Mouse (Mus musculus) limb, embryonic 11.5 days (tissue): ENCODE data around the gene C130073F10Rik. TPM values are rescaled to one million over a fixed set of nuclear protein-coding genes. Genes with fewer than 3 reads are reported as not detected.
A peak's percentile ranks its signal among the peaks of the same experiment; 100 is the strongest.
"Not testable (repeated sequence)": the region's sequence is repeated elsewhere in the genome, so short reads cannot be mapped to it uniquely, and the experiment has no call there.

Experiments
- ATAC-seq: fragments of 200-750 bp; cut with Nextera tagmentation; 2 replicates; pipeline ENCODE4 v1.8.0; 2017; ENCODE audit warnings: low read depth; ENCODE audit not compliant: insufficient number of reproducible peaks, low FRiP score, low TSS enrichment
- DNase-seq: peaks from one replicate; pipeline ENCODE4 v3.0.0-alpha.2; 2015; ENCODE audit warnings: low spot score
- H3K27ac ChIP-seq: fragments of 300-500 bp; sonication (generic); replicated peaks from 2 replicates; pipeline ENCODE4 v1.5.1; 2014; ENCODE audit warnings: low read depth, mild to moderate bottlenecking, low read length
- H3K27me3 ChIP-seq: fragments of 300-500 bp; sonication (generic); 2 replicates; pipeline ENCODE4 v1.6.1; 2014; ENCODE audit warnings: mild to moderate bottlenecking, low read length, mixed read lengths; ENCODE audit not compliant: control insufficient read depth, insufficient read depth
- H3K36me3 ChIP-seq: fragments of 300-500 bp; sonication (generic); 2 replicates; pipeline ENCODE4 v1.6.1; 2014; ENCODE audit warnings: mild to moderate bottlenecking, low read length, moderate library complexity, mixed read lengths; ENCODE audit not compliant: control insufficient read depth, insufficient read depth
- H3K4me1 ChIP-seq: fragments of 300-500 bp; sonication (generic); 2 replicates; pipeline ENCODE4 v1.6.1; 2014; ENCODE audit warnings: low read length, mixed read lengths; ENCODE audit not compliant: control insufficient read depth, insufficient read depth
- H3K4me2 ChIP-seq: fragments of 300-500 bp; sonication (generic); 2 replicates; pipeline ENCODE4 v1.6.1; 2014; ENCODE audit warnings: low read depth, mild to moderate bottlenecking, moderate library complexity; ENCODE audit not compliant: severe bottlenecking
- H3K4me3 ChIP-seq: fragments of 300-500 bp; sonication (generic); 2 replicates; pipeline ENCODE4 v1.5.1; 2014; ENCODE audit warnings: low read depth, low read length
- H3K9ac ChIP-seq: fragments of 300-500 bp; sonication (generic); 2 replicates; pipeline ENCODE4 v1.6.1; 2014; ENCODE audit warnings: mild to moderate bottlenecking, low read length
- H3K9me3 ChIP-seq: fragments of 300-500 bp; sonication (generic); 2 replicates; pipeline ENCODE4 v1.6.1; 2016; ENCODE audit warnings: low read length; ENCODE audit not compliant: control insufficient read depth
- WGBS: fragments of 180-500 bp; shearing (Covaris S2); extraction: QIAGEN DNeasy Blood & Tissue Kit; methylation state at CpG from one replicate; pipeline ENCODE4 v1.1.7; 2014; 5-methylcytosine and 5-hydroxymethylcytosine counted together
- polyA plus RNA-seq: library from polyadenylated mRNA; unstranded; fragments of >200 nt; fragmentation: Nextera tagmentation; extraction: Ambion mirVana; gene quantifications from 2 replicates; pipeline ENCODE4 v1.2.1, GENCODE M21; 2014

C130073F10Rik gene
- polyA plus RNA-seq, 1 experiment from 2014 or later, result not detected

GRCm38 (mm10) chr4:101860873-101861272 is 32.7 kb downstream of the C130073F10Rik start:
- ATAC-seq (peak; percentile 77; the same call in 1 of the 2 replicates), DNase-seq (peak; percentile 23)
- Histone ChIP-seq H3K36me3 (no peaks in the 10 kb centered on the region), H3K4me1 (no peaks in the 10 kb centered on the region), H3K9ac (no peak overlapping the region), H3K4me2 (no peak overlapping the region), H3K9me3 (no peaks in the 10 kb centered on the region), H3K27me3 (no peaks in the 10 kb centered on the region), H3K4me3 (no peak overlapping the region), H3K27ac (no peak overlapping the region)
- 45% methylated on average over 6 of the region's 6 CpGs for WGBS

- ATAC-seq (no peak), DNase-seq (no peak)
- Histone ChIP-seq H3K9me3 (peaks cover 3% of the 10 kb centered on the region; the same call in 1 of the 2 replicates), H3K36me3 (no peaks in the 10 kb centered on the region), H3K4me3 (no peak overlapping the region), H3K27ac (no peak overlapping the region), H3K4me2 (no peak overlapping the region), H3K9ac (no peak overlapping the region), H3K4me1 (no peaks in the 10 kb centered on the region), H3K27me3 (no peaks in the 10 kb centered on the region)
- WGBS, result 74% methylated on average over 2 of the region's 2 CpGs
These were observed 42.7 kb downstream of the C130073F10Rik start for GRCm38 (mm10) chr4:101850908-101851307.

GRCm38 (mm10) chr4:101843923-101844322 is 49.7 kb downstream of the C130073F10Rik start, which contains the start of gene B020004J07Rik:
B020004J07Rik (minus strand) TSS chr4:101844023.
- WGBS, result 95% methylated on average over 4 of the region's 4 CpGs

More at GRCm38 (mm10) chr4:101843923-101844322, 49.7 kb downstream of the C130073F10Rik start, which contains the start of gene B020004J07Rik:
- H3K27me3 ChIP-seq, H3K4me1 ChIP-seq, ATAC-seq, H3K9ac ChIP-seq, H3K9me3 ChIP-seq, H3K4me2 ChIP-seq, H3K4me3 ChIP-seq, DNase-seq, H3K27ac ChIP-seq, H3K36me3 ChIP-seq: not testable (repeated sequence)

Other genes starting within 250 kb of the C130073F10Rik start
- 59.4 and 60.8 TPM in 2 replicates for gene Leprot, start 246.1 kb downstream of the C130073F10Rik start, polyA plus RNA-seq
- 2.1 TPM in 2 replicates for gene Lepr, start 176.4 kb downstream of the C130073F10Rik start, polyA plus RNA-seq
- not detected in 2 replicates for gene B020004J07Rik, start 49.8 kb downstream of the C130073F10Rik start, polyA plus RNA-seq
- gene Gm12800, start 15.3 kb upstream of the C130073F10Rik start, polyA plus RNA-seq, result not detected in 2 replicates
- gene Gm12794, start 46.6 kb upstream of the C130073F10Rik start, polyA plus RNA-seq, result not detected in 2 replicates
- not detected in 2 replicates for gene Gm12790, start 87.3 kb upstream of the C130073F10Rik start, polyA plus RNA-seq
- gene Gm12789, start 92.8 kb upstream of the C130073F10Rik start, polyA plus RNA-seq, result not detected in 2 replicates
- 6.8 and 9.4 TPM in 2 replicates for gene Pde4b, start 193.8 kb upstream of the C130073F10Rik start, polyA plus RNA-seq